ENCODE assay signal across 7 mouse cellular contexts in genomic region chr17:7827586-7827985, GRCm38 (mm10). TPM values are rescaled to one million over a fixed set of nuclear protein-coding genes. Genes with fewer than 3 reads are reported as not detected.
A peak's percentile ranks its signal among the peaks of the same experiment; 100 is the strongest.
DNase-seq lines count a peak whose midpoint lies in the region; ATAC-seq and TF ChIP-seq lines count a peak whose summit lies in the region.

No protein-coding gene starts in this region.

- TF ChIP-seq EP300 in lung, postnatal 0 days (IDR thresholded peaks at IDR 0.05), result no peak
- no peak for TF ChIP-seq EP300 in heart, postnatal 0 days (IDR thresholded peaks at IDR 0.05; ENCODE audit: low read depth)

- H3K4me3 ChIP-seq in lung, postnatal 0 days (ENCODE audit: low read depth, low read length), result peak overlapping the region; percentile 47
- H3K4me3 ChIP-seq in embryonic facial prominence, embryonic 14.5 days (ENCODE audit: low read depth, low read length), result peak overlapping the region; percentile 56
- H3K4me3 ChIP-seq in heart, postnatal 0 days (ENCODE audit: low read depth, low read length), result peak overlapping the region; percentile 56

- H3K9ac ChIP-seq in lung, postnatal 0 days (replicated peaks; ENCODE audit: low read depth), result 0 out of 2 replicates have a peak overlapping the region, but pooled peaks have one; percentile 0
- peak overlapping the region; percentile 72 for H3K9ac ChIP-seq in embryonic facial prominence, embryonic 14.5 days (ENCODE audit: low read depth, low read length)
- no peak overlapping the region for H3K9ac ChIP-seq in heart, postnatal 0 days (replicated peaks; ENCODE audit: low read depth, low read length)

- ATAC-seq in lung, postnatal 0 days, result peak; percentile 29; the same call in 1 of the 2 replicates
- ATAC-seq in embryonic facial prominence, embryonic 14.5 days (ENCODE audit: low read depth), result no peak
- ATAC-seq in heart, postnatal 0 days (ENCODE audit: insufficient read depth, low read depth), result no peak

- no peak for TF ChIP-seq CTCF in lung, postnatal 0 days (IDR thresholded peaks at IDR 0.05)
- no peak for TF ChIP-seq CTCF in heart, postnatal 0 days (IDR thresholded peaks at IDR 0.05; ENCODE audit: low read depth)

- peak overlapping the region; percentile 85 for H3K4me2 ChIP-seq in lung, postnatal 0 days (replicated peaks; ENCODE audit: low read depth, low read length)
- peak overlapping the region; percentile 97 for H3K4me2 ChIP-seq in embryonic facial prominence, embryonic 14.5 days (ENCODE audit: low read depth, low read length)
- peak overlapping the region; percentile 84 for H3K4me2 ChIP-seq in heart, postnatal 0 days (ENCODE audit: low read depth, low read length)

- H3K4me1 ChIP-seq in lung, postnatal 0 days (ENCODE audit: insufficient read depth, low read depth, low read length), result peaks cover 5% of the 10 kb centered on the region; the same call in 1 of the 2 replicates
- no peaks in the 10 kb centered on the region; the same call in 1 of the 2 replicates for H3K4me1 ChIP-seq in embryonic facial prominence, embryonic 14.5 days (ENCODE audit: control insufficient read depth, insufficient read depth, low read length)
- 0 out of 2 replicates have a peak, but pooled peaks cover 17% of the 10 kb centered on the region for H3K4me1 ChIP-seq in heart, postnatal 0 days (ENCODE audit: control insufficient read depth, insufficient read depth)

- DNase-seq in lung, postnatal 0 days (ENCODE audit: low spot score), result peak; percentile 28
- DNase-seq in lung, postnatal 4 days, result no peak
- peak; percentile 55 for DNase-seq in embryonic facial prominence, embryonic 14.5 days (ENCODE audit: low spot score)
- no peak for DNase-seq in heart, postnatal 0 days (ENCODE audit: low spot score)
- DNase-seq in lung, postnatal 14 days, result peak; percentile 10
- DNase-seq in thymus, postnatal 36 days, result no peak
- DNase-seq in spleen, adult 18-20 months, result no peak

- peaks cover 13% of the 10 kb centered on the region for H3K27me3 ChIP-seq in lung, postnatal 0 days (replicated peaks; ENCODE audit: insufficient read depth, low read length)
- H3K27me3 ChIP-seq in embryonic facial prominence, embryonic 14.5 days (replicated peaks; ENCODE audit: control insufficient read depth, insufficient read depth, low read length), result peaks cover 24% of the 10 kb centered on the region
- peaks cover 47% of the 10 kb centered on the region for H3K27me3 ChIP-seq in heart, postnatal 0 days (ENCODE audit: control insufficient read depth, insufficient read depth, low read length)

- no peaks in the 10 kb centered on the region for H3K36me3 ChIP-seq in lung, postnatal 0 days (ENCODE audit: insufficient read depth, low read length)
- H3K36me3 ChIP-seq in embryonic facial prominence, embryonic 14.5 days (ENCODE audit: control insufficient read depth, insufficient read depth, low read length), result no peaks in the 10 kb centered on the region
- H3K36me3 ChIP-seq in heart, postnatal 0 days (replicated peaks; ENCODE audit: control insufficient read depth, insufficient read depth, low read length), result no peaks in the 10 kb centered on the region

- 12% methylated on average over 16 of the region's 16 CpGs for WGBS in lung, postnatal 0 days
- WGBS in embryonic facial prominence, embryonic 14.5 days, result 8% methylated on average over 16 of the region's 16 CpGs
- 14% methylated on average over 16 of the region's 16 CpGs for WGBS in heart, postnatal 0 days

- H3K9me3 ChIP-seq in lung, postnatal 0 days (ENCODE audit: low read length), result no peaks in the 10 kb centered on the region
- H3K9me3 ChIP-seq in embryonic facial prominence, embryonic 14.5 days (ENCODE audit: control insufficient read depth, low read length), result no peaks in the 10 kb centered on the region
- H3K9me3 ChIP-seq in heart, postnatal 0 days (replicated peaks; ENCODE audit: control insufficient read depth, low read length), result no peaks in the 10 kb centered on the region

- no peak overlapping the region for H3K27ac ChIP-seq in lung, postnatal 0 days (ENCODE audit: low read length)
- no peak overlapping the region for H3K27ac ChIP-seq in embryonic facial prominence, embryonic 14.5 days (replicated peaks; ENCODE audit: low read depth, low read length)
- H3K27ac ChIP-seq in heart, postnatal 0 days (ENCODE audit: low read depth), result no peak overlapping the region

RNA-seq across cellular contexts. Expression of gene Fndc1, which starts 0.5 kb away (rescaled TPM):
- polyA plus RNA-seq in lung, postnatal 0 days (2015; fragmentation: Nextera tagmentation; extraction: Ambion mirVana), result 40.8 and 47.4 TPM in 2 replicates
- 63.9 and 64.1 TPM in 2 replicates for polyA plus RNA-seq in embryonic facial prominence, embryonic 14.5 days (2014; fragmentation: Nextera tagmentation; extraction: Ambion mirVana)
- 30.5 and 49.5 TPM in 2 replicates for total RNA-seq in heart, postnatal 0 days (2014; rRNA removed; ENCODE audit: low replicate concordance)
- 22.1 and 26.0 TPM in 2 replicates for polyA plus RNA-seq in heart, postnatal 0 days (2015; fragmentation: Nextera tagmentation; extraction: Ambion mirVana)

Comparison
In these comparisons a context has a peak if more than half of its experiments do, and no peak if none do; other contexts are left out.
1. DNase-seq: peak in lung, postnatal 0 days (single experiment), embryonic facial prominence, embryonic 14.5 days (single experiment) and lung, postnatal 14 days (single experiment); none in lung, postnatal 4 days (0 of 2), heart, postnatal 0 days (single experiment), thymus, postnatal 36 days (0 of 2) and spleen, adult 18-20 months (0 of 2).
2. Peak in every context shown above with its lines, with median percentiles within 50 percentile points of each other: H3K4me2 ChIP-seq and H3K4me3 ChIP-seq.